Mouse (Mus musculus) ES-E14 (cell line): ENCODE results near the gene Cited2. TPM values are rescaled to one million over a fixed set of nuclear protein-coding genes. Genes with fewer than 3 reads are reported as not detected.
A peak's percentile ranks its signal among the peaks of the same experiment; 100 is the strongest.

Experiments used
- DNase-seq: peaks from one replicate; pipeline ENCODE4 v3.0.0-alpha.2; 2013; ENCODE audit warnings: low read depth, low spot score
- H3K27ac ChIP-seq: 2 replicates; pipeline ENCODE4 v1.5.1; 2012; ENCODE audit warnings: low read depth, mild to moderate bottlenecking, low read length, moderate library complexity, mixed read lengths; ENCODE audit not compliant: poor library complexity, insufficient read depth, severe bottlenecking
- H3K36me3 ChIP-seq: 2 replicates; pipeline ENCODE4 v1.6.1; 2012; ENCODE audit warnings: mild to moderate bottlenecking, low read length, moderate library complexity, mixed read lengths; ENCODE audit not compliant: control insufficient read depth, poor library complexity, insufficient read depth, severe bottlenecking
- H3K4me1 ChIP-seq, 2 experiments: fragments of 150-350 bp in 1 of 2; sonication (generic) in 1 of 2; 2 replicates each; pipeline ENCODE4 v1.6.1; 2012; ENCODE audit warnings: low read length in 2 of 2, mild to moderate bottlenecking in 1 of 2, mixed read lengths in 1 of 2; ENCODE audit not compliant: control insufficient read depth in 2 of 2, insufficient read depth in 2 of 2, poor library complexity in 1 of 2
- H3K4me3 ChIP-seq, 2 experiments: fragments of 150-350 bp in 1 of 2; sonication (generic) in 1 of 2; 2 replicates each; pipeline ENCODE4 v1.5.1; 2012; ENCODE audit warnings: low read length in 2 of 2, low read depth in 1 of 2, mild to moderate bottlenecking in 1 of 2, mixed read lengths in 1 of 2; ENCODE audit not compliant: insufficient read depth in 1 of 2, poor library complexity in 1 of 2, severe bottlenecking in 1 of 2
- H3K9ac ChIP-seq: 2 replicates; pipeline ENCODE4 v1.6.1; 2012; ENCODE audit warnings: low read depth, mild to moderate bottlenecking, low read length, mixed read lengths; ENCODE audit not compliant: poor library complexity, insufficient read depth, severe bottlenecking
- H3K9me3 ChIP-seq: fragments of 150-350 bp; sonication (generic); 2 replicates; pipeline ENCODE4 v1.6.1; 2012; ENCODE audit warnings: low read depth, mild to moderate bottlenecking, low read length; ENCODE audit not compliant: control insufficient read depth, insufficient read depth
- CHD2 ChIP-seq: IDR thresholded peaks from 2 replicates; pipeline ENCODE4 v1.6.1; 2014; ENCODE audit warnings: mild to moderate bottlenecking, low read depth, low read length, inconsistent platforms
- HCFC1 ChIP-seq: IDR thresholded peaks from 2 replicates; pipeline ENCODE4 v1.6.1; 2012; ENCODE audit warnings: low read length, inconsistent platforms, borderline replicate concordance; ENCODE audit not compliant: insufficient read depth
- MAFK ChIP-seq: IDR thresholded peaks from 2 replicates; pipeline ENCODE4 v1.6.1; 2014; ENCODE audit warnings: mild to moderate bottlenecking, low read depth, low read length, inconsistent platforms; ENCODE audit not compliant: insufficient read depth
- ZC3H11A ChIP-seq: IDR thresholded peaks from 2 replicates; pipeline ENCODE4 v1.6.1; 2012; ENCODE audit warnings: low read depth, mild to moderate bottlenecking, inconsistent platforms, low read length, borderline replicate concordance
- ZNF384 ChIP-seq: IDR thresholded peaks from 2 replicates; pipeline ENCODE4 v1.6.1; 2012; ENCODE audit warnings: low read depth, low read length, inconsistent platforms
- in situ Hi-C, 2 experiments: fragments of 600-800 bp; cut with MboI; formaldehyde crosslinking; loops; one replicate each; pipeline ENCODE4 v1.15.1; 2025; ENCODE audit warnings: low sequenced_read_pairs in 2 of 2, inconsistent platforms in 1 of 2; ENCODE audit not compliant: unreplicated experiment in 2 of 2
- total RNA-seq: library from RNA; depleted of rRNA; stranded (reverse); fragments of 300-350 nt; gene quantifications from 2 replicates; pipeline ENCODE4 v1.2.3, GENCODE M21; 2012; rRNA removed

The Cited2 gene
- 22.1 and 30.0 TPM in 2 replicates for total RNA-seq

- Histone ChIP-seq H3K9me3 (no peaks in the 10 kb centered on the region), H3K4me3 (peak within 1 kb of the TSS; percentile 86 to 93), H3K4me1 (no peaks in the 10 kb centered on the region), H3K9ac (peak within 1 kb of the TSS; percentile 85), H3K36me3 (peaks cover 5% of the 10 kb centered on the region; the same call in 1 of the 2 replicates), H3K27ac (peak within 1 kb of the TSS; percentile 59)
- peak; percentile 86 for DNase-seq
- TF ChIP-seq CHD2 (no peak), ZC3H11A (no peak), HCFC1 (peak; percentile 67; the same call in 1 of the 2 replicates), MAFK (0 out of 2 replicates have a peak, but pooled peaks have one; percentile 37), ZNF384 (no peak)
- in situ Hi-C loops, result no loop called here
These were observed at the start of gene Cited2 for GRCm38 (mm10) chr10:17722653-17723410. TSS of gene Cited2 (plus strand) at chr10:17723218.

GRCm38 (mm10) chr10:17674454-17674853 lies 48.6 kb upstream of the Cited2 start:
- no peak for TF ChIP-seq HCFC1
- TF ChIP-seq MAFK, result no peak
- TF ChIP-seq CHD2, result no peak
- TF ChIP-seq ZC3H11A, result no peak
- no peak for TF ChIP-seq ZNF384
- in situ Hi-C loops, result no loop called here
- Histone ChIP-seq H3K9ac (no peak overlapping the region), H3K4me3 (no peak overlapping the region), H3K4me1 (no peaks in the 10 kb centered on the region), H3K36me3 (no peaks in the 10 kb centered on the region), H3K27ac (no peak overlapping the region), H3K9me3 (no peaks in the 10 kb centered on the region)
- DNase-seq, result no peak

- no peak overlapping the region for H3K27ac ChIP-seq
- no peak overlapping the region for H3K4me3 ChIP-seq
- in situ Hi-C loops, result no loop called here
- no peak overlapping the region for H3K9ac ChIP-seq
- no peak for DNase-seq
- TF ChIP-seq HCFC1 (no peak), CHD2 (no peak)
- H3K36me3 ChIP-seq, result no peaks in the 10 kb centered on the region
- H3K9me3 ChIP-seq, result no peaks in the 10 kb centered on the region
- H3K4me1 ChIP-seq, result no peaks in the 10 kb centered on the region
These were observed 48.1 kb upstream of the Cited2 start for GRCm38 (mm10) chr10:17674869-17675268.

- TF ChIP-seq HCFC1 (no peak), ZNF384 (no peak), CHD2 (no peak), MAFK (no peak), ZC3H11A (no peak)
These were observed 46.6 kb upstream of the Cited2 start for GRCm38 (mm10) chr10:17676464-17676863.

GRCm38 (mm10) chr10:17677308-17677707 lies 45.7 kb upstream of the Cited2 start:
- no peaks in the 10 kb centered on the region for H3K36me3 ChIP-seq
- H3K9ac ChIP-seq, result no peak overlapping the region
- H3K27ac ChIP-seq, result no peak overlapping the region
- DNase-seq, result no peak
- TF ChIP-seq ZNF384, result no peak
- no peak for TF ChIP-seq MAFK
- no peak for TF ChIP-seq CHD2
- no peak for TF ChIP-seq ZC3H11A
- TF ChIP-seq HCFC1, result no peak
- in situ Hi-C loops, result no loop called here
- H3K4me1 ChIP-seq, result no peaks in the 10 kb centered on the region
- no peak overlapping the region for H3K4me3 ChIP-seq
- H3K9me3 ChIP-seq, result no peaks in the 10 kb centered on the region

More at GRCm38 (mm10) chr10:17676464-17676863, 46.6 kb upstream of the Cited2 start:
- no peaks in the 10 kb centered on the region for H3K9me3 ChIP-seq
- no peak overlapping the region for H3K9ac ChIP-seq
- no peaks in the 10 kb centered on the region for H3K4me1 ChIP-seq
- no peaks in the 10 kb centered on the region for H3K36me3 ChIP-seq
- no peak overlapping the region for H3K27ac ChIP-seq
- no peak for DNase-seq
- in situ Hi-C loops, result no loop called here
- H3K4me3 ChIP-seq, result no peak overlapping the region
